Mouse (Mus musculus) limb, embryonic 10.5 days (tissue): ENCODE data around the gene Slc17a2. TPM values are rescaled to one million over a fixed set of nuclear protein-coding genes. Genes with fewer than 3 reads are reported as not detected.
A peak's percentile ranks its signal among the peaks of the same experiment; 100 is the strongest.
"Not testable (repeated sequence)": the region's sequence is repeated elsewhere in the genome, so short reads cannot be mapped to it uniquely, and the experiment has no call there.

Experiments
- DNase-seq: peaks from one replicate; pipeline ENCODE4 v3.0.0-alpha.2; 2017; ENCODE audit warnings: low spot score
- H3K27ac ChIP-seq: fragments of 300-500 bp; sonication (generic); 2 replicates; pipeline ENCODE4 v1.5.1; 2016; ENCODE audit warnings: mild to moderate bottlenecking
- H3K27me3 ChIP-seq: fragments of 300-500 bp; sonication (generic); 2 replicates; pipeline ENCODE4 v1.6.1; 2016; ENCODE audit warnings: low read depth, mild to moderate bottlenecking; ENCODE audit not compliant: poor library complexity, severe bottlenecking
- H3K36me3 ChIP-seq: fragments of 300-500 bp; sonication (generic); 2 replicates; pipeline ENCODE4 v1.6.1; 2016; ENCODE audit warnings: mild to moderate bottlenecking, moderate library complexity
- H3K4me1 ChIP-seq: fragments of 300-500 bp; sonication (generic); 2 replicates; pipeline ENCODE4 v1.6.1; 2016
- H3K4me3 ChIP-seq: fragments of 300-500 bp; sonication (generic); 2 replicates; pipeline ENCODE4 v1.5.1; 2016; ENCODE audit warnings: mild to moderate bottlenecking, moderate library complexity
- H3K9me3 ChIP-seq: fragments of 300-500 bp; sonication (generic); replicated peaks from 2 replicates; pipeline ENCODE4 v1.6.1; 2016; ENCODE audit warnings: mild to moderate bottlenecking
- WGBS: fragments of 180-500 bp; shearing (Covaris S2); methylation state at CpG from one replicate; pipeline ENCODE4 v1.1.7; 2016; 5-methylcytosine and 5-hydroxymethylcytosine counted together
- polyA plus RNA-seq: library from polyadenylated mRNA; unstranded; fragments of >200 nt; fragmentation: Nextera tagmentation; extraction: Ambion mirVana; gene quantifications from 2 replicates; pipeline ENCODE4 v1.2.1, GENCODE M21; 2016

Gene Slc17a2
- polyA plus RNA-seq: 0.04 TPM in 1 of 2 replicates, not detected in the other

DNA sequence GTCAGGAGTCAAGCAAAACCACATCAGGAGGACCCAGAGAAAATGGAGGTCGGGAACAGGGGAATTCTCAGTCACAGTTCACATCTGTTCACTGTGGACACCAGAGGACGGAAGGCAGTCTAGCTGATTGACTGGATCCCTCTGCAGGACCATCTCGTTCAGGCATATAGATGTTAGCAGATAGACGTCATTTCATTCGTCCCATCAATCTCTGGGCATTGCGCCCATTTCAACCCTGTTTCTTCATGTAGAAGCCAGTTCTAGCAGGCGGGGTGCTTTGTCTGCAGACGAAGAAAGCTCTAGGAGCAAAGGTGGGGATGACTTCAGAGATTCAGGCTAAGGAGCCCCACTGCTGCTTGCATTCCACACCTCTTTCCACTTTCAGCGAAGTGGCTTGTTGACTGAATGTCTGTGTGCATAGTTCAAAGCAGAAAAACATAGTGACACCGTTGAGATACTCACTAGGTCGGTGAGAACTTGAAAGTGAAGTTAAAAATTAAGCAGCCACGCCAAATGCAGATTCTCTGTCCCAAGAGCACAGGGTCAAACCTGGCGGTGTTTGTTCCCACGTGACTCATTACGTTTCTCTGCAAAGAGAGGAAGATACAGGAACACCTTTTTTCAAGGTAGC lies at the start of gene Slc17a2:
TSS of gene Slc17a2 (plus strand) at position 572 of the 631 bp plus-strand sequence.
- Histone ChIP-seq H3K4me1 (no peaks in the 10 kb centered on the region), H3K36me3 (no peaks in the 10 kb centered on the region), H3K4me3 (no peak within 1 kb of the TSS), H3K27ac (no peak within 1 kb of the TSS), H3K27me3 (no peaks in the 10 kb centered on the region), H3K9me3 (no peaks in the 10 kb centered on the region)
- no peak for DNase-seq
- 91% methylated on average over 15 of the region's 15 CpGs for WGBS

DNA sequence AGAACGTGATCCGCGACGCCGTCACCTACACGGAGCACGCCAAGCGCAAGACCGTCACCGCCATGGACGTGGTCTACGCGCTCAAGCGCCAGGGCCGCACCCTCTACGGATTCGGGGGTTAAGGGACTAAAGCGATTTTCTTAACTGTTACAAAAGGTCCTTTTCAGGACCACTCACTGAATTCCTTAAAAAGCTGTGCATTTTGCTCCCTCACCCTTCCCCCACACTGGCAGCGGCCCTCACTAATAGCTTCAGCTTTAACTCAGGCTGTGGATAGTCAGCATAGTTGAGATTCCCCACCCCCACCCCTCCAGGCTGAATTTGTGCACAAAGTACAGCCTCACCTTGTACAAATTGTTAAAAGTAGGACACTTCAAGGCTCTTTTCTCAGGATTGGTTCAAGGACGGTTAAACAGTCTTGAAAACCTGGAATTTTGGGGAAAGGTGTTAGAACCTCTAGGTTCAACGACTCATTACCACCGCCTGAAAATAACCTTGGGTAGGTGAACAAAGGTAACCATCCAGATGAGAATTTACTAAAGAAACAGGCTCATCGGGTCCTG lies 49.5 kb upstream of the Slc17a2 start:
- Histone ChIP-seq H3K36me3 (no peaks in the 10 kb centered on the region), H3K4me1 (peaks cover 12% of the 10 kb centered on the region)
- 2% methylated on average over 22 of the region's 23 CpGs for WGBS

GRCm38 (mm10) chr13:23757921-23758320 lies 48.9 kb upstream of the Slc17a2 start:
- DNase-seq: no peak
- H3K27me3 ChIP-seq: no peaks in the 10 kb centered on the region
- no peaks in the 10 kb centered on the region for H3K9me3 ChIP-seq
- peak overlapping the region; percentile 52 for H3K4me3 ChIP-seq
- H3K36me3 ChIP-seq: no peaks in the 10 kb centered on the region
- WGBS: 56% methylated on average over 3 of the region's 3 CpGs
- peak overlapping the region; percentile 92 for H3K27ac ChIP-seq
- H3K4me1 ChIP-seq: peaks cover 15% of the 10 kb centered on the region

More for the DNA sequence above, 49.5 kb upstream of the Slc17a2 start:
- Histone ChIP-seq H3K4me3 (peak overlapping the region; percentile 52), H3K27ac (peak overlapping the region; percentile 92), H3K9me3 (no peaks in the 10 kb centered on the region), H3K27me3 (no peaks in the 10 kb centered on the region)
- peak; percentile 68 for DNase-seq

- no peaks in the 10 kb centered on the region for H3K27me3 ChIP-seq
- peaks cover 27% of the 10 kb centered on the region for H3K4me1 ChIP-seq
- no peaks in the 10 kb centered on the region for H3K9me3 ChIP-seq
- H3K4me3 ChIP-seq: no peak overlapping the region
- peak; percentile 26 for DNase-seq
- peak overlapping the region; percentile 92 for H3K27ac ChIP-seq
- WGBS: 73% methylated on average over 3 of the region's 3 CpGs
- H3K36me3 ChIP-seq: no peaks in the 10 kb centered on the region
Measured at GRCm38 (mm10) chr13:23759251-23759771, 47.5 kb upstream of the Slc17a2 start.

- no peaks in the 10 kb centered on the region for H3K36me3 ChIP-seq
- H3K4me3 ChIP-seq: peak overlapping the region; percentile 59
- DNase-seq: peak; percentile 56
- H3K4me1 ChIP-seq: peaks cover 33% of the 10 kb centered on the region
- no peaks in the 10 kb centered on the region for H3K27me3 ChIP-seq
- peak overlapping the region; percentile 92 for H3K27ac ChIP-seq
- no peaks in the 10 kb centered on the region for H3K9me3 ChIP-seq
- 74% methylated on average over 1 of the region's 1 CpGs for WGBS
Measured at GRCm38 (mm10) chr13:23759916-23760239, 46.9 kb upstream of the Slc17a2 start.

- DNase-seq: no peak
- WGBS: 2% methylated on average over 26 of the region's 27 CpGs
- H3K36me3 ChIP-seq: no peaks in the 10 kb centered on the region
Measured at GRCm38 (mm10) chr13:23760240-23760971, 46.4 kb upstream of the Slc17a2 start.

GRCm38 (mm10) chr13:23760972-23761864 lies 45.6 kb upstream of the Slc17a2 start, which contains the start of gene Hist1h4a:
Gene Hist1h4a (minus strand): TSS chr13:23761230.
- Histone ChIP-seq H3K36me3 (no peaks in the 10 kb centered on the region), H3K27me3 (no peaks in the 10 kb centered on the region), H3K9me3 (no peaks in the 10 kb centered on the region), H3K4me1 (peaks cover 35% of the 10 kb centered on the region), H3K27ac (peak within 1 kb of the TSS; percentile 92), H3K4me3 (peak within 1 kb of the TSS; percentile 59)
- peak; percentile 100 for DNase-seq
- under 1% methylated on average over 61 of the region's 72 CpGs for WGBS

More at GRCm38 (mm10) chr13:23760240-23760971, 46.4 kb upstream of the Slc17a2 start:
- Histone ChIP-seq H3K27ac (peak overlapping the region; percentile 92), H3K27me3 (no peaks in the 10 kb centered on the region), H3K4me1 (peaks cover 35% of the 10 kb centered on the region), H3K9me3 (no peaks in the 10 kb centered on the region), H3K4me3 (peak overlapping the region; percentile 59)

- under 1% methylated on average over 34 of the region's 52 CpGs for WGBS
- H3K27me3 ChIP-seq, H3K9me3 ChIP-seq, H3K36me3 ChIP-seq: not testable (repeated sequence)
- Histone ChIP-seq H3K4me3 (peak within 1 kb of the TSS; percentile 59), H3K27ac (peak within 1 kb of the TSS; percentile 92), H3K4me1 (peaks cover 35% of the 10 kb centered on the region)
- DNase-seq: peak; percentile 68
Measured at GRCm38 (mm10) chr13:23761871-23762821, 44.6 kb upstream of the Slc17a2 start, which contains the start of gene Hist1h3a. Gene Hist1h3a (minus strand): TSS chr13:23762386.

- Histone ChIP-seq H3K9me3 (no peaks in the 10 kb centered on the region), H3K4me1 (peaks cover 31% of the 10 kb centered on the region), H3K27me3 (no peaks in the 10 kb centered on the region), H3K36me3 (no peaks in the 10 kb centered on the region), H3K4me3 (peak overlapping the region; percentile 59), H3K27ac (peak overlapping the region; percentile 92)
- DNase-seq: no peak
- WGBS: 1% methylated on average over 10 of the region's 10 CpGs
Measured at GRCm38 (mm10) chr13:23763242-23763585, 43.6 kb upstream of the Slc17a2 start.

DNA sequence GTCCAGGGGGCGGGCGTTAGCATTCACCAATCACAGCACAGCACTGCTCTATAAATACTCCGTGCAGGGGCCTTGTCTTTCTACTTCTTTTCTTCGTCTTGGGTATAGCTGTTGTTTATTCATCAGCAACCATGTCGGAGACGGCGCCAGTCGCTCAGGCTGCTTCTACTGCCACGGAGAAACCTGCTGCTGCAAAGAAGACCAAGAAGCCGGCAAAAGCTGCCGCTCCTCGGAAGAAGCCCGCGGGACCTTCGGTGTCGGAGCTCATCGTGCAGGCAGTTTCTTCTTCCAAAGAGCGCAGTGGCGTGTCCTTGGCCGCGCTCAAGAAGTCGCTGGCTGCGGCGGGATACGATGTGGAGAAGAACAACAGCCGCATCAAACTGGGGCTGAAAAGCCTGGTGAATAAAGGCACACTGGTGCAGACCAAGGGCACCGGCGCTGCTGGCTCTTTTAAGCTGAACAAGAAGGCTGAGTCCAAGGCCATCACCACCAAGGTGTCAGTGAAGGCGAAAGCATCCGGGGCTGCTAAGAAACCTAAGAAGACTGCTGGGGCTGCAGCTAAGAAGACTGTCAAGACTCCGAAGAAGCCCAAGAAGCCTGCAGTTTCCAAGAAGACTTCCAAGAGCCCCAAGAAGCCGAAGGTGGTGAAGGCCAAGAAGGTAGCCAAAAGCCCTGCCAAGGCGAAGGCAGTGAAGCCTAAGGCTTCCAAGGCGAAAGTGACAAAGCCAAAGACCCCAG lies 43.0 kb upstream of the Slc17a2 start, which contains the start of gene Hist1h1a:
TSS of gene Hist1h1a (plus strand) at position 81 of the 738 bp plus-strand sequence.
- no peaks in the 10 kb centered on the region for H3K9me3 ChIP-seq
- no peaks in the 10 kb centered on the region for H3K36me3 ChIP-seq
- peak; percentile 91 for DNase-seq
- H3K27me3 ChIP-seq: no peaks in the 10 kb centered on the region
- peaks cover 31% of the 10 kb centered on the region for H3K4me1 ChIP-seq
- H3K27ac ChIP-seq: peak within 1 kb of the TSS; percentile 92
- 4% methylated on average over 34 of the region's 34 CpGs for WGBS
- peak within 1 kb of the TSS; percentile 59 for H3K4me3 ChIP-seq
